Mouse (Mus musculus) MEL (cell line): ENCODE results near the gene Pnpla3. TPM values are rescaled to one million over a fixed set of nuclear protein-coding genes. Genes with fewer than 3 reads are reported as not detected.

Experiments used
- DNase-seq: peaks from one replicate; pipeline ENCODE4 v3.0.0; 2011; ENCODE audit warnings: low read depth, low spot score
- H3K27ac ChIP-seq: 2 replicates; pipeline ENCODE4 v1.5.1; 2012; ENCODE audit warnings: low read depth, mild to moderate bottlenecking, control low read depth, low read length, moderate library complexity; ENCODE audit not compliant: control insufficient read depth
- H3K27me3 ChIP-seq, 2 experiments: fragments of 150-350 bp in 1 of 2; sonication (generic) in 1 of 2; 2 replicates each; pipeline ENCODE4 v1.6.1; 2012; ENCODE audit warnings: low read length in 2 of 2, mild to moderate bottlenecking in 2 of 2, improper control_type of control experiment in 1 of 2, moderate library complexity in 1 of 2; ENCODE audit not compliant: insufficient read depth in 2 of 2, control insufficient read depth in 1 of 2
- H3K36me3 ChIP-seq, 2 experiments: 2 replicates each; pipeline ENCODE4 v1.6.1; 2012 to 2014; ENCODE audit warnings: low read length in 2 of 2, improper control_type of control experiment in 1 of 2, inconsistent platforms in 1 of 2, mild to moderate bottlenecking in 1 of 2; ENCODE audit not compliant: insufficient read depth in 2 of 2, control insufficient read depth in 1 of 2
- H3K4me1 ChIP-seq, 2 experiments: fragments of 150-350 bp in 1 of 2; sonication (generic) in 1 of 2; 2 replicates each; pipeline ENCODE4 v1.6.1; 2012; ENCODE audit warnings: low read length in 2 of 2, improper control_type of control experiment in 1 of 2, mild to moderate bottlenecking in 1 of 2; ENCODE audit not compliant: insufficient read depth in 2 of 2, control insufficient read depth in 1 of 2
- H3K4me3 ChIP-seq, 2 experiments: fragments of 150-350 bp in 1 of 2; sonication (generic) in 1 of 2; 2 replicates each; pipeline ENCODE4 v1.5.1; 2012; ENCODE audit warnings: low read depth in 2 of 2, low read length in 2 of 2, mild to moderate bottlenecking in 2 of 2, moderate library complexity in 2 of 2, control low read depth in 1 of 2, improper control_type of control experiment in 1 of 2; ENCODE audit not compliant: control insufficient read depth in 1 of 2, insufficient read depth in 1 of 2
- H3K79me2 ChIP-seq: 2 replicates; pipeline ENCODE4 v1.6.1; 2012; ENCODE audit warnings: mild to moderate bottlenecking, low read length, moderate library complexity; ENCODE audit not compliant: control insufficient read depth, poor library complexity, insufficient read depth
- H3K9ac ChIP-seq: 2 replicates; pipeline ENCODE4 v1.6.1; 2012; ENCODE audit warnings: low read depth, mild to moderate bottlenecking, control low read depth, low read length, moderate library complexity; ENCODE audit not compliant: control insufficient read depth, poor library complexity, severe bottlenecking
- H3K9me3 ChIP-seq: fragments of 150-350 bp; sonication (generic); replicated peaks from 2 replicates; pipeline ENCODE4 v1.6.1; 2012; ENCODE audit warnings: mild to moderate bottlenecking, low read length, improper control_type of control experiment, moderate library complexity; ENCODE audit not compliant: insufficient read depth
- BHLHE40 ChIP-seq: IDR thresholded peaks from 2 replicates; pipeline ENCODE4 v1.6.1; 2012; ENCODE audit warnings: low read depth, mild to moderate bottlenecking, inconsistent platforms, low read length, improper control_type of control experiment, borderline replicate concordance
- CHD1 ChIP-seq: IDR thresholded peaks from 2 replicates; pipeline ENCODE4 v1.6.1; 2012; ENCODE audit warnings: low read depth, mild to moderate bottlenecking, inconsistent platforms, low read length, improper control_type of control experiment
- CHD2 ChIP-seq: IDR thresholded peaks from 2 replicates; pipeline ENCODE4 v1.6.1; 2011; ENCODE audit warnings: low read length, improper control_type of control experiment
- ELF1 ChIP-seq: IDR thresholded peaks from 2 replicates; pipeline ENCODE4 v1.6.1; 2014; ENCODE audit warnings: low read depth, mild to moderate bottlenecking, inconsistent platforms, low read length, improper control_type of control experiment, moderate library complexity
- EP300 ChIP-seq, 2 experiments: IDR thresholded peaks; 2 replicates each; pipeline ENCODE4 v1.6.1; 2011; ENCODE audit warnings: improper control_type of control experiment in 2 of 2, low read length in 2 of 2, low read depth in 1 of 2, mild to moderate bottlenecking in 1 of 2
- ETS1 ChIP-seq: IDR thresholded peaks from 2 replicates; pipeline ENCODE4 v1.6.1; 2012; ENCODE audit warnings: low read depth, mild to moderate bottlenecking, inconsistent platforms, low read length, improper control_type of control experiment, moderate library complexity
- GABPA ChIP-seq: IDR thresholded peaks from 2 replicates; pipeline ENCODE4 v1.6.1; 2012; ENCODE audit warnings: low read depth, mild to moderate bottlenecking, inconsistent platforms, low read length, improper control_type of control experiment, moderate library complexity
- GATA1 ChIP-seq: IDR thresholded peaks from 2 replicates; pipeline ENCODE4 v1.6.1; 2011; ENCODE audit warnings: low read depth, low read length, improper control_type of control experiment
- KAT2A ChIP-seq: conservative IDR thresholded peaks from 2 replicates; pipeline ENCODE4 v1.6.1; 2012; ENCODE audit warnings: low read depth, low read length, improper control_type of control experiment, inconsistent platforms
- MAX ChIP-seq: IDR thresholded peaks from 2 replicates; pipeline ENCODE4 v1.6.1; 2011; ENCODE audit warnings: low read length, improper control_type of control experiment
- MAZ ChIP-seq: IDR thresholded peaks from 2 replicates; pipeline ENCODE4 v1.6.1; 2012; ENCODE audit warnings: low read depth, mild to moderate bottlenecking, inconsistent platforms, low read length, improper control_type of control experiment
- MEF2A ChIP-seq: IDR thresholded peaks from 2 replicates; pipeline ENCODE4 v1.6.1; 2014; ENCODE audit warnings: low read depth, mild to moderate bottlenecking, inconsistent platforms, low read length, improper control_type of control experiment; ENCODE audit not compliant: poor library complexity, insufficient replicate concordance, severe bottlenecking; ENCODE audit errors: extremely low read depth
- MXI1 ChIP-seq: IDR thresholded peaks from 2 replicates; pipeline ENCODE4 v1.6.1; 2011; ENCODE audit warnings: mild to moderate bottlenecking, low read depth, low read length, improper control_type of control experiment
- MYC ChIP-seq: IDR thresholded peaks from 2 replicates; pipeline ENCODE4 v1.6.1; 2011; ENCODE audit warnings: low read depth, mild to moderate bottlenecking, low read length, improper control_type of control experiment, moderate library complexity
- NRF1 ChIP-seq: IDR thresholded peaks from 2 replicates; pipeline ENCODE4 v1.6.1; 2014; ENCODE audit warnings: low read depth, mild to moderate bottlenecking, inconsistent platforms, low read length, improper control_type of control experiment, moderate library complexity; ENCODE audit not compliant: poor library complexity, insufficient read depth, severe bottlenecking
- POLR2A ChIP-seq, 2 experiments: IDR thresholded peaks; 2 replicates each; pipeline ENCODE4 v1.6.1; 2011 to 2012; ENCODE audit warnings: low read length in 2 of 2, mild to moderate bottlenecking in 2 of 2, control low read depth in 1 of 2, improper control_type of control experiment in 1 of 2, low read depth in 1 of 2, moderate library complexity in 1 of 2; ENCODE audit not compliant: control insufficient read depth in 1 of 2, insufficient read depth in 1 of 2, poor library complexity in 1 of 2
- POLR2AphosphoS5 ChIP-seq: IDR thresholded peaks from 2 replicates; pipeline ENCODE4 v1.6.1; 2012; ENCODE audit warnings: low read depth, borderline replicate concordance, mild to moderate bottlenecking, inconsistent platforms, low read length, moderate library complexity, mixed read lengths
- RAD21 ChIP-seq: IDR thresholded peaks from 2 replicates; pipeline ENCODE4 v1.6.1; 2011; ENCODE audit warnings: mild to moderate bottlenecking, low read depth, low read length, improper control_type of control experiment
- SIN3A ChIP-seq: IDR thresholded peaks from 2 replicates; pipeline ENCODE4 v1.6.1; 2012; ENCODE audit warnings: low read length, improper control_type of control experiment, inconsistent platforms
- SMC3 ChIP-seq: IDR thresholded peaks from 2 replicates; pipeline ENCODE4 v1.6.1; 2011; ENCODE audit warnings: low read depth, low read length, improper control_type of control experiment
- TBP ChIP-seq: IDR thresholded peaks from 2 replicates; pipeline ENCODE4 v1.8.0; 2011; ENCODE audit warnings: low read depth, low read length, improper control_type of control experiment
- TCF12 ChIP-seq: IDR thresholded peaks from 2 replicates; pipeline ENCODE4 v1.6.1; 2014; ENCODE audit warnings: low read depth, mild to moderate bottlenecking, inconsistent platforms, low read length, improper control_type of control experiment, moderate library complexity
- UBTF ChIP-seq: IDR thresholded peaks from 2 replicates; pipeline ENCODE4 v1.6.1; 2012; ENCODE audit warnings: low read depth, mild to moderate bottlenecking, inconsistent platforms, low read length, improper control_type of control experiment, moderate library complexity, borderline replicate concordance; ENCODE audit not compliant: insufficient read depth
- USF1 ChIP-seq: IDR thresholded peaks from 2 replicates; pipeline ENCODE4 v1.6.1; 2014; ENCODE audit warnings: low read depth, mild to moderate bottlenecking, inconsistent platforms, low read length, improper control_type of control experiment, moderate library complexity
- USF2 ChIP-seq, 2 experiments: IDR thresholded peaks; 2 replicates each; pipeline ENCODE4 v1.6.1; 2011 to 2012; ENCODE audit warnings: improper control_type of control experiment in 2 of 2, low read length in 2 of 2, borderline replicate concordance in 1 of 2, inconsistent platforms in 1 of 2, low read depth in 1 of 2, mild to moderate bottlenecking in 1 of 2; ENCODE audit not compliant: insufficient read depth in 1 of 2
- ZKSCAN1 ChIP-seq: IDR thresholded peaks from 2 replicates; pipeline ENCODE4 v1.6.1; 2012; ENCODE audit warnings: low read depth, mild to moderate bottlenecking, inconsistent platforms, low read length, improper control_type of control experiment, moderate library complexity
- ZMIZ1 ChIP-seq: IDR thresholded peaks from 2 replicates; pipeline ENCODE4 v1.6.1; 2012; ENCODE audit warnings: low read depth, mild to moderate bottlenecking, inconsistent platforms, low read length, improper control_type of control experiment, moderate library complexity
- ZNF384 ChIP-seq: IDR thresholded peaks from 2 replicates; pipeline ENCODE4 v1.6.1; 2012; ENCODE audit warnings: low read depth, mild to moderate bottlenecking, inconsistent platforms, low read length, improper control_type of control experiment
- polyA plus RNA-seq, 2 experiments: library from polyadenylated mRNA; stranded (reverse) in 1 of 2; unstranded in 1 of 2; fragments of >175 nt in 1 of 2; fragments of >200 nt in 1 of 2; gene quantifications; 2 replicates each; pipeline versions ENCODE4 v1.2.1 to v1.2.4; 2012; ENCODE audit warnings: low replicate concordance in 2 of 2, low read depth in 1 of 2; ENCODE audit not compliant: insufficient read length in 2 of 2, insufficient read depth in 1 of 2, missing spikeins in 1 of 2
- total RNA-seq: library from RNA; depleted of rRNA; stranded (reverse); fragments of 300-350 nt; gene quantifications from 2 replicates; pipeline ENCODE4 v1.2.3, GENCODE M21; 2012

Gene Pnpla3
- total and polyA plus RNA-seq, 3 experiments = not detected

DNA sequence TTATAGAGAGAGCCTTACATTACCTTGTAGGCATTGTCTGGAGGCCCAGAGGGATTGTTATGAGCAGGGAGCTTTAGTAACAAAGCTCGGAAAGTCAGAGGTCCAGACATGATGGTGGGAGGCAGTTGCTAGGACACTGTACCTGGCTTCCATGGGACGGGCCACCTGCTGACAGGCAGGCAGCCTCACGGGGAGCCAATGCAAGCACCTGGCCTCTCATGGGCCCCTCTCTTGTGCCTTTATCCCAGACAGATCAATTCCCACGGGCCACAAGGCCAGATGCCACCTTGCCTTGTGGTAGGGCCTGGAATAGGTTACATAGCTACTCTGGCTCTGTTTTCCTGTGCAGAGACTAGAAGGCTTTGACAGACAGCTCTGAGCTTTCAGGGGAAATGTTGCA, 43.9 kb downstream of the Pnpla3 start:
- H3K4me3 ChIP-seq = no peak overlapping the region
- H3K4me1 ChIP-seq = peaks cover 10 to 31% of the 10 kb centered on the region in 2 experiments
- H3K36me3 ChIP-seq = peaks cover 2 to 29% of the 10 kb centered on the region in 2 experiments; a peak in 3 of 4 replicates
- H3K9ac ChIP-seq = no peak overlapping the region
- H3K9me3 ChIP-seq = no peaks in the 10 kb centered on the region
- no peak overlapping the region for H3K27ac ChIP-seq
- no peaks in the 10 kb centered on the region for H3K27me3 ChIP-seq
- TF ChIP-seq MYC (no peak), KAT2A (no peak), ZMIZ1 (no peak), CHD2 (no peak), GATA1 (no peak), MAX (no peak), ETS1 (no peak), GABPA (no peak), POLR2A (IDR thresholded peaks at IDR 0.05; ENCODE audit: control insufficient read depth in 1 of 2, insufficient read depth in 1 of 2, low read depth in 1 of 2, low read length in 2 of 2, poor library complexity in 1 of 2) (no peak), BHLHE40 (no peak), RAD21 (no peak), ZKSCAN1 (no peak), SMC3 (no peak)
- TF ChIP-seq, all 39 proteins: peak for 0
- DNase-seq = no peak
- H3K79me2 ChIP-seq = no peaks in the 10 kb centered on the region

DNA sequence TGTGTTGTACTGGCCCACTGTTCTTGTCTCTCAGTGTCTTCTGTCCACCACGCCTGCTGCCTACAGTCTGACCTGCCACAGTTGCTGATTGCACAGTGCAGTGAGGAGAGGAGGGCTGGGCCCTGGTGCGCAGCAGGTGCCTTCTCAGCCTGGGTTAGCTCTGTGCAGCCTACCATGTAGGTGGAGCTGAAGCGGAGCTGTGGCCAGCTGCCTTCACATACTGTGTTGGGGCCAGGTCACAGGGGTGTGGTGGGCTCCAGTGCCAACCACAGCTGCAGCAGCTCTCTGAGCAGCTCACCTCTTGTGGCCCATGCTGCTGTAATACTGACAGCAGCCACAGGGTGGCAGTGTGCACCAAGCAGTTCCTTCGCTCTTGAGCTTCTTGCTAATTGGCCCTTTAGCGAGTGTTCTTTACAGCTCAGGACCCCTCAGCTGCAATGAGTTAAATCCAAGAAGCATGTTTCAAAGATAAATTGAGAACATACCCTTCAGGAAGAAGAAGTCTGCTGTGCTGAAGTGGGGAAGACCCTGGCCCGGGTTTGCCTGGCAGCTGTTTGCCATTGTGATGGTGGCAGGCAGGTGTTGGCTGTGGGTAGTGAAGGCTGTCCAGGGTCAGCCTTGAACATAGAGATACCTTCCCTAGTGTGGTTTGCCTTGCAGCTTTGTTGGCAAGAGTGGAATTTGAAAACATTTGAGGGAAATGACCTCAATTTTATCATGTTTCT, 44.6 kb downstream of the Pnpla3 start:
- Histone ChIP-seq H3K79me2 (no peaks in the 10 kb centered on the region), H3K4me1 (peaks cover 9 to 26% of the 10 kb centered on the region in 2 experiments), H3K9me3 (no peaks in the 10 kb centered on the region), H3K36me3 (peaks cover 0 to 25% of the 10 kb centered on the region in 2 experiments; a peak in 2 of 4 replicates), H3K4me3 (no peak overlapping the region), H3K9ac (no peak overlapping the region), H3K27ac (no peak overlapping the region), H3K27me3 (no peaks in the 10 kb centered on the region)
- peak; percentile 84 for DNase-seq
- TF ChIP-seq ZNF384 (no peak), POLR2AphosphoS5 (no peak), TBP (no peak), CHD2 (no peak), ELF1 (no peak), GABPA (no peak), NRF1 (no peak), UBTF (no peak), MEF2A (no peak), POLR2A (IDR thresholded peaks at IDR 0.05; ENCODE audit: control insufficient read depth in 1 of 2, insufficient read depth in 1 of 2, low read depth in 1 of 2, low read length in 2 of 2, poor library complexity in 1 of 2) (no peak; a peak in 1 of 4 replicates), SIN3A (no peak), GATA1 (no peak), EP300 (IDR thresholded peaks at IDR 0.05; ENCODE audit: low read depth in 1 of 2, low read length in 2 of 2) (no peak), USF2 (IDR thresholded peaks at IDR 0.05; ENCODE audit: borderline replicate concordance in 1 of 2, insufficient read depth in 1 of 2, low read depth in 1 of 2, low read length in 2 of 2) (no peak), USF1 (no peak), MXI1 (no peak), ZMIZ1 (no peak), CHD1 (no peak), MAX (no peak), ETS1 (no peak), BHLHE40 (no peak), TCF12 (no peak), MAZ (no peak)
